Mouse (Mus musculus) brain, embryonic 14.5 days (tissue): ENCODE measurements at regions not wholly inside any gene's neighbourhood (a gene's known extent, or its start where the extent isn't known, plus 50 kb on each side); places are given as distances from the start of the nearest gene placed in this dataset.

Source experiments
- CTCF ChIP-seq: fragments of 200-500 bp; IDR thresholded peaks from 2 replicates; pipeline ENCODE4 v1.5.1; 2012; ENCODE audit warnings: inconsistent platforms, mild to moderate bottlenecking, moderate library complexity, borderline replicate concordance; ENCODE audit not compliant: insufficient read depth, insufficient read length; ENCODE audit errors: extremely low read depth
- POLR2A ChIP-seq: fragments of 200-500 bp; IDR thresholded peaks from 2 replicates; pipeline ENCODE4 v1.6.1; 2012; ENCODE audit warnings: mild to moderate bottlenecking, inconsistent platforms, borderline replicate concordance; ENCODE audit not compliant: poor library complexity, insufficient read depth, insufficient read length, severe bottlenecking; ENCODE audit errors: extremely low read depth

GRCm38 (mm10) chr17:85844486-85844885, 156.4 kb upstream of the Six2 start:
- TF ChIP-seq CTCF = no peak
- TF ChIP-seq POLR2A = no peak
